Mouse (Mus musculus): ENCODE measurements at regions not wholly inside any gene's neighbourhood (a gene's known extent, or its start where the extent isn't known, plus 50 kb on each side); places are given as distances from the start of the nearest gene placed in this dataset.

- no peak for ATAC-seq (ENCODE audit: extremely low read depth, insufficient number of reproducible peaks, low FRiP score, poor library complexity, severe bottlenecking)
Measured at GRCm38 (mm10) chr1:161301348-161302075, 50.5 kb upstream of the Prdx6 start.

- no peak for ATAC-seq (ENCODE audit: extremely low read depth, insufficient number of reproducible peaks, low FRiP score, poor library complexity, severe bottlenecking)
Measured at GRCm38 (mm10) chr1:161306772-161307499, 55.9 kb upstream of the Prdx6 start.

GRCm38 (mm10) chr1:161309269-161309668 lies 58.2 kb upstream of the Prdx6 start:
- no peak for ATAC-seq (ENCODE audit: extremely low read depth, insufficient number of reproducible peaks, low FRiP score, poor library complexity, severe bottlenecking)

- ATAC-seq (ENCODE audit: extremely low read depth, insufficient number of reproducible peaks, low FRiP score, poor library complexity, severe bottlenecking): no peak
Measured at GRCm38 (mm10) chr1:161314078-161314477, 63.1 kb upstream of the Prdx6 start.

GRCm38 (mm10) chr1:161321675-161322074 lies 70.7 kb upstream of the Prdx6 start:
- no peak for ATAC-seq (ENCODE audit: extremely low read depth, insufficient number of reproducible peaks, low FRiP score, poor library complexity, severe bottlenecking)

GRCm38 (mm10) chr1:161329218-161329617 lies 66.0 kb upstream of the Tnfsf4 start:
- ATAC-seq (ENCODE audit: extremely low read depth, insufficient number of reproducible peaks, low FRiP score, poor library complexity, severe bottlenecking): peak; percentile 26; the same call in 1 of the 2 replicates

GRCm38 (mm10) chr1:161333151-161333550 lies 62.1 kb upstream of the Tnfsf4 start:
- no peak for ATAC-seq (ENCODE audit: extremely low read depth, insufficient number of reproducible peaks, low FRiP score, poor library complexity, severe bottlenecking)

GRCm38 (mm10) chr1:161345111-161345510 lies 50.1 kb upstream of the Tnfsf4 start:
- ATAC-seq (ENCODE audit: extremely low read depth, insufficient number of reproducible peaks, low FRiP score, poor library complexity, severe bottlenecking): no peak
